Mouse (Mus musculus): ENCODE results near the gene Nkpd1.
"Not testable (repeated sequence)": the region's sequence is repeated elsewhere in the genome, so short reads cannot be mapped to it uniquely, and the experiment has no call there.

The Nkpd1 gene

GRCm38 (mm10) chr7:19506969-19507611, 10.5 kb upstream of the Nkpd1 start:
- DNase-seq: peak; percentile 83

- DNase-seq: peak; percentile 35
Measured at GRCm38 (mm10) chr7:19507612-19507981, 10.0 kb upstream of the Nkpd1 start.

GRCm38 (mm10) chr7:19508150-19508923, 9.3 kb upstream of the Nkpd1 start, which contains the start of the genes Bloc1s3 and Trappc6a:
TSS of gene Bloc1s3 (minus strand) at chr7:19508367.
TSS of gene Trappc6a (plus strand) at chr7:19508395.
- peak; percentile 98 for DNase-seq

GRCm38 (mm10) chr7:19508924-19509568, 8.6 kb upstream of the Nkpd1 start:
- DNase-seq: no peak

GRCm38 (mm10) chr7:19509786-19510185, 7.9 kb upstream of the Nkpd1 start:
- no peak for DNase-seq

GRCm38 (mm10) chr7:19511934-19512333, 5.7 kb upstream of the Nkpd1 start:
- DNase-seq: not testable (repeated sequence)

GRCm38 (mm10) chr7:19512353-19512752, 5.3 kb upstream of the Nkpd1 start:
- no peak for DNase-seq

GRCm38 (mm10) chr7:19520032-19520431, 2.4 kb downstream of the Nkpd1 start:
- DNase-seq: peak; percentile 41

- DNase-seq: peak; percentile 68
Measured at GRCm38 (mm10) chr7:19523017-19523756, 5.5 kb downstream of the Nkpd1 start.

GRCm38 (mm10) chr7:19523757-19524419, 6.2 kb downstream of the Nkpd1 start:
- peak; percentile 83 for DNase-seq

GRCm38 (mm10) chr7:19524420-19525104, 6.9 kb downstream of the Nkpd1 start:
- DNase-seq: no peak

GRCm38 (mm10) chr7:19525105-19525481, 7.5 kb downstream of the Nkpd1 start:
- DNase-seq: no peak

- DNase-seq: no peak
Measured at GRCm38 (mm10) chr7:19531077-19531476, 13.4 kb downstream of the Nkpd1 start.

- DNase-seq: no peak
Measured at GRCm38 (mm10) chr7:19532240-19532639, 14.6 kb downstream of the Nkpd1 start.

GRCm38 (mm10) chr7:19534676-19535075, 17.0 kb downstream of the Nkpd1 start:
- no peak for DNase-seq

GRCm38 (mm10) chr7:19540771-19541566, 23.3 kb downstream of the Nkpd1 start:
- no peak for DNase-seq

GRCm38 (mm10) chr7:19541681-19542154, 24.1 kb downstream of the Nkpd1 start:
- DNase-seq: no peak

GRCm38 (mm10) chr7:19542155-19542691, 24.6 kb downstream of the Nkpd1 start:
- DNase-seq: peak; percentile 90

- no peak for DNase-seq
Measured at GRCm38 (mm10) chr7:19543584-19543983, 25.9 kb downstream of the Nkpd1 start.

- DNase-seq: no peak
Measured at GRCm38 (mm10) chr7:19546007-19546406, 28.4 kb downstream of the Nkpd1 start.
